Comparison of ENCODE assay signal across 8 mouse cellular contexts in genomic region chr5:125465701-125466106, GRCm38 (mm10). TPM values are rescaled to one million over a fixed set of nuclear protein-coding genes. Genes with fewer than 3 reads are reported as not detected.
DNase-seq lines count a peak whose midpoint lies in the region; ATAC-seq and TF ChIP-seq lines count a peak whose summit lies in the region.

No protein-coding gene starts in this region.

- no peaks in the 10 kb centered on the region for H3K9me3 ChIP-seq in E14TG2a.4 (ENCODE audit: low read length)
- no peaks in the 10 kb centered on the region for H3K9me3 ChIP-seq in forebrain, embryonic 12.5 days
- H3K9me3 ChIP-seq in heart, postnatal 0 days (replicated peaks; ENCODE audit: control insufficient read depth, low read length), result no peaks in the 10 kb centered on the region
- no peaks in the 10 kb centered on the region for H3K9me3 ChIP-seq in liver, embryonic 16.5 days (replicated peaks; ENCODE audit: control insufficient read depth, low read length)
- H3K9me3 ChIP-seq in neural tube, embryonic 13.5 days, result no peaks in the 10 kb centered on the region

- H3K4me1 ChIP-seq in E14TG2a.4 (replicated peaks; ENCODE audit: low read depth, low read length), result peaks cover 45% of the 10 kb centered on the region
- peaks cover 4% of the 10 kb centered on the region for H3K4me1 ChIP-seq in forebrain, embryonic 12.5 days
- 0 out of 2 replicates have a peak, but pooled peaks cover 5% of the 10 kb centered on the region for H3K4me1 ChIP-seq in heart, postnatal 0 days (ENCODE audit: control insufficient read depth, insufficient read depth)
- peaks cover 21% of the 10 kb centered on the region for H3K4me1 ChIP-seq in liver, embryonic 16.5 days (ENCODE audit: control insufficient read depth, low read depth, low read length)
- peaks cover 5% of the 10 kb centered on the region; the same call in 1 of the 2 replicates for H3K4me1 ChIP-seq in neural tube, embryonic 13.5 days (replicated peaks)
- H3K4me1 ChIP-seq in testis, adult 2 months (ENCODE audit: control insufficient read depth, insufficient read depth, low read length), result peaks cover 6% of the 10 kb centered on the region

- WGBS in forebrain, embryonic 12.5 days, result under 1% methylated on average over 25 of the region's 25 CpGs
- under 1% methylated on average over 25 of the region's 25 CpGs for WGBS in heart, postnatal 0 days
- under 1% methylated on average over 25 of the region's 25 CpGs for WGBS in liver, embryonic 16.5 days (ENCODE audit: insufficient replicate concordance)
- under 1% methylated on average over 25 of the region's 25 CpGs for WGBS in neural tube, embryonic 13.5 days

- H3K36me3 ChIP-seq in E14TG2a.4 (ENCODE audit: insufficient read depth, low read length), result no peaks in the 10 kb centered on the region
- no peaks in the 10 kb centered on the region for H3K36me3 ChIP-seq in forebrain, embryonic 12.5 days (replicated peaks)
- no peaks in the 10 kb centered on the region for H3K36me3 ChIP-seq in heart, postnatal 0 days (replicated peaks; ENCODE audit: control insufficient read depth, insufficient read depth, low read length)
- no peaks in the 10 kb centered on the region for H3K36me3 ChIP-seq in liver, embryonic 16.5 days (ENCODE audit: control insufficient read depth, insufficient read depth)
- no peaks in the 10 kb centered on the region for H3K36me3 ChIP-seq in neural tube, embryonic 13.5 days
- no peaks in the 10 kb centered on the region for H3K36me3 ChIP-seq in testis, adult 2 months (ENCODE audit: control insufficient read depth, insufficient read depth, low read length)

- no peaks in the 10 kb centered on the region for H3K27me3 ChIP-seq in E14TG2a.4 (ENCODE audit: insufficient read depth, low read length)
- no peaks in the 10 kb centered on the region for H3K27me3 ChIP-seq in forebrain, embryonic 12.5 days
- no peaks in the 10 kb centered on the region for H3K27me3 ChIP-seq in heart, postnatal 0 days (ENCODE audit: control insufficient read depth, insufficient read depth, low read length)
- H3K27me3 ChIP-seq in liver, embryonic 16.5 days (ENCODE audit: control insufficient read depth, insufficient read depth, low read depth, low read length), result no peaks in the 10 kb centered on the region
- no peaks in the 10 kb centered on the region for H3K27me3 ChIP-seq in neural tube, embryonic 13.5 days
- no peaks in the 10 kb centered on the region for H3K27me3 ChIP-seq in testis, adult 2 months (ENCODE audit: control insufficient read depth, insufficient read depth, low read length)

- no peak for TF ChIP-seq EP300 in heart, postnatal 0 days (IDR thresholded peaks at IDR 0.05; ENCODE audit: low read depth)

- no peak for TF ChIP-seq POLR2A in testis, adult 2 months (IDR thresholded peaks at IDR 0.05; ENCODE audit: control insufficient read depth, low read depth, low read length)

- peak overlapping the region; percentile 63; the same call in 1 of the 2 replicates for H3K27ac ChIP-seq in forebrain, embryonic 12.5 days
- H3K27ac ChIP-seq in heart, postnatal 0 days (ENCODE audit: low read depth), result no peak overlapping the region
- peak overlapping the region; percentile 35; the same call in 1 of the 2 replicates for H3K27ac ChIP-seq in liver, embryonic 16.5 days (ENCODE audit: low read length)
- peak overlapping the region; percentile 71 for H3K27ac ChIP-seq in neural tube, embryonic 13.5 days (replicated peaks)
- no peak overlapping the region for H3K27ac ChIP-seq in testis, adult 2 months (ENCODE audit: control insufficient read depth, insufficient read depth, low read depth, low read length)

- DNase-seq in c-Kit-positive CD71-positive TER-119-positive erythroid progenitor cells, embryonic 14.5 days (ENCODE audit: low spot score), result peak; percentile 98
- peak; percentile 95 for DNase-seq in heart, postnatal 0 days (ENCODE audit: low spot score)
- DNase-seq in kidney, postnatal 4 days, result peak; percentile 96 to 98

- no peak for TF ChIP-seq CTCF in E14TG2a.4 (conservative IDR thresholded peaks at IDR 0.05; ENCODE audit: low read length)
- TF ChIP-seq CTCF in heart, postnatal 0 days (IDR thresholded peaks at IDR 0.05; ENCODE audit: low read depth), result no peak
- TF ChIP-seq CTCF in testis, adult 2 months (IDR thresholded peaks at IDR 0.05; ENCODE audit: control insufficient read depth, insufficient read depth, insufficient replicate concordance, low read depth, low read length), result no peak

- H3K9ac ChIP-seq in forebrain, embryonic 12.5 days, result peak overlapping the region; percentile 50
- H3K9ac ChIP-seq in heart, postnatal 0 days (replicated peaks; ENCODE audit: low read depth, low read length), result no peak overlapping the region
- H3K9ac ChIP-seq in liver, embryonic 16.5 days (ENCODE audit: low read depth, low read length), result 0 out of 2 replicates have a peak overlapping the region, but pooled peaks have one; percentile 3
- peak overlapping the region; percentile 56 for H3K9ac ChIP-seq in neural tube, embryonic 13.5 days

- peak; percentile 100 for ATAC-seq in forebrain, embryonic 12.5 days (ENCODE audit: low FRiP score)
- peak; percentile 100 for ATAC-seq in heart, postnatal 0 days (ENCODE audit: insufficient read depth, low read depth)
- peak; percentile 100 for ATAC-seq in liver, embryonic 16.5 days (ENCODE audit: low read depth)
- ATAC-seq in neural tube, embryonic 13.5 days (ENCODE audit: low read depth), result peak; percentile 99

- H3K4me2 ChIP-seq in forebrain, embryonic 12.5 days, result peak overlapping the region; percentile 51
- H3K4me2 ChIP-seq in heart, postnatal 0 days (ENCODE audit: low read depth, low read length), result peak overlapping the region; percentile 49
- peak overlapping the region; percentile 49 for H3K4me2 ChIP-seq in liver, embryonic 16.5 days (ENCODE audit: low read depth, low read length)
- peak overlapping the region; percentile 52 for H3K4me2 ChIP-seq in neural tube, embryonic 13.5 days

- H3K4me3 ChIP-seq in E14TG2a.4 (replicated peaks; ENCODE audit: low read length), result peak overlapping the region; percentile 39
- H3K4me3 ChIP-seq in forebrain, embryonic 12.5 days (replicated peaks), result peak overlapping the region; percentile 29
- H3K4me3 ChIP-seq in heart, postnatal 0 days (ENCODE audit: low read depth, low read length), result peak overlapping the region; percentile 26
- H3K4me3 ChIP-seq in liver, embryonic 16.5 days (ENCODE audit: low read depth, low read length), result peak overlapping the region; percentile 42
- peak overlapping the region; percentile 30 for H3K4me3 ChIP-seq in neural tube, embryonic 13.5 days
- H3K4me3 ChIP-seq in testis, adult 2 months (ENCODE audit: control insufficient read depth, low read depth, low read length), result peak overlapping the region; percentile 23; the same call in 1 of the 2 replicates

RNA-seq across cellular contexts. Expression of gene Aacs, which starts 9.9 kb away (rescaled TPM):
- 54.8 and 62.3 TPM in 2 replicates for polyA plus RNA-seq in forebrain, embryonic 12.5 days (2016; fragmentation: Nextera tagmentation; extraction: Ambion mirVana)
- total RNA-seq in heart, postnatal 0 days (2014; rRNA removed; ENCODE audit: low replicate concordance), result 6.7 and 13.9 TPM in 2 replicates
- polyA plus RNA-seq in heart, postnatal 0 days (2015; fragmentation: Nextera tagmentation; extraction: Ambion mirVana), result 4.8 and 5.4 TPM in 2 replicates
- 16.6 and 20.6 TPM in 2 replicates for polyA plus RNA-seq in liver, embryonic 16.5 days (2015; fragmentation: Nextera tagmentation; extraction: Ambion mirVana)
- polyA plus RNA-seq in neural tube, embryonic 13.5 days (2015; fragmentation: Nextera tagmentation; extraction: Ambion mirVana), result 65.5 and 69.2 TPM in 2 replicates
- 90.7 and 98.5 TPM in 2 replicates for polyA plus RNA-seq in testis, adult 2 months (2012; rRNA removed)

RNA-seq across cellular contexts. Expression of gene Bri3bp, which starts 24.3 kb away (rescaled TPM):
- polyA plus RNA-seq in forebrain, embryonic 12.5 days (2016; fragmentation: Nextera tagmentation; extraction: Ambion mirVana), result 37.4 and 43.0 TPM in 2 replicates
- total RNA-seq in heart, postnatal 0 days (2014; rRNA removed; ENCODE audit: low replicate concordance), result 27.8 and 41.5 TPM in 2 replicates
- 59.2 and 65.8 TPM in 2 replicates for polyA plus RNA-seq in heart, postnatal 0 days (2015; fragmentation: Nextera tagmentation; extraction: Ambion mirVana)
- 18.4 and 20.3 TPM in 2 replicates for polyA plus RNA-seq in liver, embryonic 16.5 days (2015; fragmentation: Nextera tagmentation; extraction: Ambion mirVana)
- 33.3 and 33.8 TPM in 2 replicates for polyA plus RNA-seq in neural tube, embryonic 13.5 days (2015; fragmentation: Nextera tagmentation; extraction: Ambion mirVana)
- 41.4 and 42.7 TPM in 2 replicates for polyA plus RNA-seq in testis, adult 2 months (2012; rRNA removed)

RNA-seq across cellular contexts. Expression of gene Dhx37, which starts 31.8 kb away (rescaled TPM):
- polyA plus RNA-seq in forebrain, embryonic 12.5 days (2016; fragmentation: Nextera tagmentation; extraction: Ambion mirVana), result 16.5 and 17.1 TPM in 2 replicates
- total RNA-seq in heart, postnatal 0 days (2014; rRNA removed; ENCODE audit: low replicate concordance), result 5.9 and 16.2 TPM in 2 replicates
- 5.5 and 6.8 TPM in 2 replicates for polyA plus RNA-seq in heart, postnatal 0 days (2015; fragmentation: Nextera tagmentation; extraction: Ambion mirVana)
- polyA plus RNA-seq in liver, embryonic 16.5 days (2015; fragmentation: Nextera tagmentation; extraction: Ambion mirVana), result 4.0 and 4.2 TPM in 2 replicates
- 9.0 and 10.6 TPM in 2 replicates for polyA plus RNA-seq in neural tube, embryonic 13.5 days (2015; fragmentation: Nextera tagmentation; extraction: Ambion mirVana)
- polyA plus RNA-seq in testis, adult 2 months (2012; rRNA removed), result 17.0 and 19.5 TPM in 2 replicates

Comparison
In these comparisons a context has a peak if more than half of its experiments do, and no peak if none do; other contexts are left out.
1. H3K27ac ChIP-seq: peak in forebrain, embryonic 12.5 days (single experiment), liver, embryonic 16.5 days (single experiment) and neural tube, embryonic 13.5 days (single experiment); none in heart, postnatal 0 days (single experiment) and testis, adult 2 months (single experiment).
2. Peak in every context shown above with its lines, with median percentiles within 50 percentile points of each other: H3K4me3 ChIP-seq, DNase-seq, ATAC-seq and H3K4me2 ChIP-seq.